ENCODE assay signal across 8 mouse cellular contexts in the genomic region with DNA sequence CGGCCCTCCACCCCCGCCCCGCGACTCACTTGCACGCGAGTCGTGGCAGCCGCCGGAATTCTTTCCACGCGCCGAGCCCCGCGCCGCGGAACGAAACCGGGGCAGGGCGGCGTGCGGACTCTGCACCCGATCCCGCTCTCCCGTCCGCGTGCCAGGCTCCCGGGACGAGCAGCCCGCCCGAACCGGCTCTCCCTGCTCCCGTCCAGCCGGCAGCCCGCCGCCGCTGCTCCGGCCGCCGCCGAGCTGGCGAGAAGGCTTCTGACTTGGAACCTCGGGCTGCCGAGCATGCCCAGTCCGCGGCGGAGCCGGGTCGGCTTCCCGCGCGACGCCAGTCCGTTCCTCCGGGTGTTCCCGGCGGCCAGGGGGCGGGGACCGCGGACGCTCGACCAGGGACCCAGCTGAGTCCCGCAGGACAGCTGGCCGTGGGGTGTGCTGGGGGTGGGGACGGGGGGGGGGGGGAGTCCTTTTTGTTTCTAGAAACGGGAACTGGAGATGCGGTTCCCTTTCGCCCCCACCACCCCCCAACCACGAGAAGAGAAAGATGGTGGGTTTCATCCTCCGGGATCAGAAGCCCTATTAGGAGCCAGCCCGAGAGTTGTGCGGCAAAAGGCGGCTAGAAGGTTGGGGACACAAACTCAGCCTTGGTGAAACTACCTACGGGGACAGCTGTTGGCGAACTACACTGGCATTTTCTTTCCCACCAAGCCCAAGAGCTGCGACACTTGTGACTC. TPM values are rescaled to one million over a fixed set of nuclear protein-coding genes. Genes with fewer than 3 reads are reported as not detected.
DNase-seq lines count a peak whose midpoint lies in the region; ATAC-seq lines count a peak whose summit lies in the region.

No protein-coding gene starts in this region.

- peak; percentile 66 for ATAC-seq in common myeloid progenitor, adult 5-6 weeks (replicated peaks; ENCODE audit: low read depth, poor library complexity, severe bottlenecking)
- peak; percentile 30 for ATAC-seq in inflammation-experienced regulatory T-cells, adult 6 months

- intact Hi-C loops in left cerebral cortex, postnatal 25 days (cut with DNase I), result loop anchor here (2.0 to 5.0 kb wide), 4 partner anchors 46 to 218 kb away; a partner anchor contains a TSS

- peak; percentile 92 for DNase-seq in adipocyte (ENCODE audit: low spot score)
- peak; percentile 96 for DNase-seq in gastrocnemius, postnatal 10 days
- peak; percentile 94 to 96 for DNase-seq in left cerebral cortex, postnatal 25 days (ENCODE audit: low spot score in 2 of 2)
- DNase-seq in mesoderm, embryonic 11.5 days (ENCODE audit: low read depth, low spot score), result peak; percentile 93
- peak; percentile 91 to 93 for DNase-seq in right cerebral cortex, postnatal 36 days (ENCODE audit: low spot score in 2 of 2)
- DNase-seq in urinary bladder, postnatal 4 days (ENCODE audit: low spot score in 2 of 2), result peak; percentile 93 to 95

RNA-seq across cellular contexts. Expression of a gene that starts 1.2 kb away (rescaled TPM):
- total RNA-seq in common myeloid progenitor, adult 5-6 weeks (2017), result 57.7 and 83.4 TPM in 2 replicates
- total RNA-seq in gastrocnemius, postnatal 10 days (2021), result 10 to 100 TPM; 51.0 to 52.7 TPM
- polyA plus RNA-seq in inflammation-experienced regulatory T-cells, adult 6 months (2017; shearing (Covaris generic)), result 10 to 100 TPM; 47.8 to 56.5 (median 51.5) TPM
- 10 to 100 TPM; 44.2 to 53.5 TPM for total RNA-seq in left cerebral cortex, postnatal 25 days (2021)

Comparison
In these comparisons a context has a peak if more than half of its experiments do, and no peak if none do; other contexts are left out.
1. Peak in every context shown above with its lines: DNase-seq and ATAC-seq.